In the genomic region with DNA sequence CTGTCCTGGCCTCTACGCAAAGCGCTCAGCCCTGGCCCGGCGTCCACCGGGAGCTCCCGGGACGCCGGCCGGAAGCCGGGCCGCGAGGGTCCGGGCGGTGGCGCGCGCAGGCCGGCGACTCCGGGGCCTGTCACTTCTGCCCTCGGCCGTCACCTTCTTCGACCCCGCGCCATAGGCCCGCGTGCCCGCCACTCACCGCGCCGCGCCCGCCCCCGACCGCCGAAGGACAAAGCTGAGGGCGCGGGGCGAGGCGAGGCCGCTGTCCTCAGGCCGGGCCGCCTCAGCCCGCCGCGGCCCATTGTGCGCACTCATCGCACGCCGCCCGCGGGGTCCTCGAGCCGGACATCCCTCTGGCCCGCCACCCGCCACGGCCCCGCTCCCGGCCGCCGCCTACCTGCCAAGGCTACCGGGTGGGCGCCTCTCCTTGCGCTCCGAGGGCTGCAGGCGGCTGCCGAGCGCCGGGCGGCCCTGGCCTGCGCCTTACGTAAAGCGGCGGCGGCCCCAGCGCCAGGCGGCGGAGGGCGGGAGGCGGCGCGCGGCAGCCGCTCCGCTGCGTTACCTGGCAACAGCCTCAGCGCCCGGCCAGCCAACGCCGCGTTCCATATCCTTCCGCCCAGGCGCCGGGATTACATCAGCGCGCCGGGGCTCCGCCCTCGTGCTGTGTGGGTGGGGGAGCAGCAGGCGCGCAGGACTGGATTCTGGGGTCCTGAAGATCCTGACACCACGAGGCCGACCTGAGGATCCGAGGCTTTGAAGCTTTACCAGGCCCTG, we compare ENCODE assay signal across 8 mouse cellular contexts. TPM values are rescaled to one million over a fixed set of nuclear protein-coding genes. Genes with fewer than 3 reads are reported as not detected.
DNase-seq lines count a peak whose midpoint lies in the region; ATAC-seq lines count a peak whose summit lies in the region.

TSS of gene D5Ertd579e (minus strand) at position 564 of the 771 bp plus-strand sequence.

- peak within 1 kb of the TSS; percentile 80 for H3K4me2 ChIP-seq in forebrain, embryonic 11.5 days (ENCODE audit: low read depth, low read length, severe bottlenecking)
- H3K4me2 ChIP-seq in heart, embryonic 16.5 days (ENCODE audit: low read depth, low read length) = peak within 1 kb of the TSS; percentile 94
- peak within 1 kb of the TSS; percentile 94 for H3K4me2 ChIP-seq in liver, embryonic 15.5 days
- H3K4me2 ChIP-seq in neural tube, embryonic 12.5 days (replicated peaks) = peak within 1 kb of the TSS; percentile 83

- ATAC-seq in forebrain, embryonic 11.5 days (replicated peaks; ENCODE audit: low FRiP score) = peak; percentile 96
- peak; percentile 91 for ATAC-seq in heart, embryonic 16.5 days (replicated peaks; ENCODE audit: extremely low read depth, insufficient read depth, low FRiP score)
- peak; percentile 91 for ATAC-seq in liver, embryonic 15.5 days (ENCODE audit: insufficient read depth)
- peak; percentile 94 for ATAC-seq in neural tube, embryonic 12.5 days (ENCODE audit: low FRiP score, low read depth)

- peak within 1 kb of the TSS; percentile 78 for H3K4me3 ChIP-seq in forebrain, embryonic 11.5 days (ENCODE audit: low read depth, low read length)
- peak within 1 kb of the TSS; percentile 86 for H3K4me3 ChIP-seq in heart, embryonic 16.5 days (ENCODE audit: low read length)
- peak within 1 kb of the TSS; percentile 86 for H3K4me3 ChIP-seq in liver, embryonic 15.5 days (replicated peaks)
- peak within 1 kb of the TSS; percentile 68 for H3K4me3 ChIP-seq in neural tube, embryonic 12.5 days

- no peaks in the 10 kb centered on the region for H3K27me3 ChIP-seq in forebrain, embryonic 11.5 days (ENCODE audit: control insufficient read depth, insufficient read depth, low read length)
- H3K27me3 ChIP-seq in heart, embryonic 16.5 days (ENCODE audit: control insufficient read depth, insufficient read depth, low read length) = no peaks in the 10 kb centered on the region
- peaks cover 14% of the 10 kb centered on the region for H3K27me3 ChIP-seq in liver, embryonic 15.5 days
- 0 out of 2 replicates have a peak, but pooled peaks cover under 1% of the 10 kb centered on the region for H3K27me3 ChIP-seq in neural tube, embryonic 12.5 days (replicated peaks)

- WGBS in forebrain, embryonic 11.5 days = under 1% methylated on average over 77 of the region's 104 CpGs
- under 1% methylated on average over 88 of the region's 104 CpGs for WGBS in heart, embryonic 16.5 days
- under 1% methylated on average over 104 of the region's 104 CpGs for WGBS in liver, embryonic 15.5 days (ENCODE audit: insufficient replicate concordance)
- under 1% methylated on average over 99 of the region's 104 CpGs for WGBS in neural tube, embryonic 12.5 days

- H3K27ac ChIP-seq in forebrain, embryonic 11.5 days (ENCODE audit: low read depth, low read length) = peak within 1 kb of the TSS; percentile 88
- H3K27ac ChIP-seq in heart, embryonic 16.5 days (ENCODE audit: low read length) = peak within 1 kb of the TSS; percentile 93
- peak within 1 kb of the TSS; percentile 94 for H3K27ac ChIP-seq in liver, embryonic 15.5 days (replicated peaks)
- peak within 1 kb of the TSS; percentile 92 for H3K27ac ChIP-seq in neural tube, embryonic 12.5 days

- H3K36me3 ChIP-seq in forebrain, embryonic 11.5 days (ENCODE audit: control insufficient read depth, insufficient read depth, low read length) = no peaks in the 10 kb centered on the region
- no peaks in the 10 kb centered on the region for H3K36me3 ChIP-seq in heart, embryonic 16.5 days (ENCODE audit: control insufficient read depth, insufficient read depth)
- peaks cover 9% of the 10 kb centered on the region; the same call in 1 of the 2 replicates for H3K36me3 ChIP-seq in liver, embryonic 15.5 days (replicated peaks)
- no peaks in the 10 kb centered on the region for H3K36me3 ChIP-seq in neural tube, embryonic 12.5 days

- H3K9me3 ChIP-seq in forebrain, embryonic 11.5 days (ENCODE audit: control insufficient read depth, low read length) = no peaks in the 10 kb centered on the region
- H3K9me3 ChIP-seq in heart, embryonic 16.5 days (replicated peaks; ENCODE audit: control insufficient read depth, low read length) = no peaks in the 10 kb centered on the region
- H3K9me3 ChIP-seq in liver, embryonic 15.5 days (replicated peaks) = no peaks in the 10 kb centered on the region
- no peaks in the 10 kb centered on the region for H3K9me3 ChIP-seq in neural tube, embryonic 12.5 days

- peaks cover 8% of the 10 kb centered on the region for H3K4me1 ChIP-seq in forebrain, embryonic 11.5 days (replicated peaks; ENCODE audit: control insufficient read depth, insufficient read depth, low read length)
- peaks cover 22% of the 10 kb centered on the region for H3K4me1 ChIP-seq in heart, embryonic 16.5 days (ENCODE audit: control insufficient read depth, insufficient read depth, low read length)
- peaks cover 71% of the 10 kb centered on the region for H3K4me1 ChIP-seq in liver, embryonic 15.5 days (replicated peaks)
- peaks cover 13% of the 10 kb centered on the region for H3K4me1 ChIP-seq in neural tube, embryonic 12.5 days

- peak within 1 kb of the TSS; percentile 89 for H3K9ac ChIP-seq in forebrain, embryonic 11.5 days (ENCODE audit: low read length)
- peak within 1 kb of the TSS; percentile 89 for H3K9ac ChIP-seq in heart, embryonic 16.5 days (ENCODE audit: low read length)
- H3K9ac ChIP-seq in liver, embryonic 15.5 days = peak within 1 kb of the TSS; percentile 94
- peak within 1 kb of the TSS; percentile 91 for H3K9ac ChIP-seq in neural tube, embryonic 12.5 days

- DNase-seq in CD8-positive naive resting alpha-beta T cell, adult 2 months (ENCODE audit: low read depth in 2 of 2, low spot score in 2 of 2) = peak; percentile 81 to 87
- DNase-seq in c-Kit-positive CD71-negative TER-119-negative erythroid progenitor cells, embryonic 14.5 days (ENCODE audit: low read depth) = peak; percentile 76
- DNase-seq in forebrain, embryonic 11.5 days (ENCODE audit: low spot score) = peak; percentile 96
- peak; percentile 95 to 96 for DNase-seq in kidney, postnatal 36 days
- peak; percentile 88 for DNase-seq in telencephalon, adult 2 months (ENCODE audit: low read depth, low spot score)

RNA-seq across cellular contexts. Expression of gene D5Ertd579e, which starts in this region (rescaled TPM):
- 39.9 and 41.9 TPM in 2 replicates for polyA plus RNA-seq in forebrain, embryonic 11.5 days (2014; fragmentation: Nextera tagmentation; extraction: Ambion mirVana)
- 23.0 and 27.1 TPM in 2 replicates for polyA plus RNA-seq in heart, embryonic 16.5 days (2015; fragmentation: Nextera tagmentation; extraction: Ambion mirVana)
- polyA plus RNA-seq in liver, embryonic 15.5 days (2015; fragmentation: Nextera tagmentation; extraction: Ambion mirVana) = 22.1 and 22.2 TPM in 2 replicates
- 37.3 and 38.3 TPM in 2 replicates for polyA plus RNA-seq in neural tube, embryonic 12.5 days (2016; fragmentation: Nextera tagmentation; extraction: Ambion mirVana)

Comparison
In these comparisons a context has a peak if more than half of its experiments do, and no peak if none do; other contexts are left out.
1. Peak in every context shown above with its lines: DNase-seq, ATAC-seq, H3K4me3 ChIP-seq and H3K27ac ChIP-seq.